Mouse (Mus musculus): ENCODE data around the gene Hist2h2ab.
A peak's percentile ranks its signal among the peaks of the same experiment; 100 is the strongest.
"Not testable (repeated sequence)": the region's sequence is repeated elsewhere in the genome, so short reads cannot be mapped to it uniquely, and the experiment has no call there.

Gene Hist2h2ab

DNA sequence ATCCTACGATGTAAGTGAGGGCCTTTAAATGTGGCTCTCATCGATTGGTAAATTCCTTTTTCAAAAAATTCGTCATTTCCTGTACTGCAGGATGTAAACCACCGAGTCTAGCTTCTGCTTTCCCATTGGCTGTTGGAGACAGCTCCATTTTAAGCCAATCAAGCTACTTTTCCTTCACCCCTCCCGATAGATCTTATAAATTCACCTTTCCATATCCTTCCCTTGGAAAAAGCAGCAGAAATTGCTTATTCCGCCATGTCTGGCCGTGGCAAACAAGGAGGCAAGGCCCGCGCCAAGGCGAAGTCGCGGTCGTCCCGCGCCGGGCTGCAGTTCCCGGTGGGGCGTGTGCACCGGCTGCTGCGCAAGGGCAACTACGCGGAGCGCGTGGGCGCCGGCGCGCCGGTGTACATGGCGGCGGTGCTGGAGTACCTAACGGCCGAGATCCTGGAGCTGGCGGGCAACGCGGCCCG lies at the start of gene Hist2h2ab, which contains the start of gene Bola1:
Gene Hist2h2ab (plus strand): TSS at position 205 of the 470 bp plus-strand sequence.
Gene Bola1 (minus strand): TSS at position 49 of the 470 bp plus-strand sequence.
- DNase-seq (ENCODE audit: low spot score), result peak; percentile 90

DNA sequence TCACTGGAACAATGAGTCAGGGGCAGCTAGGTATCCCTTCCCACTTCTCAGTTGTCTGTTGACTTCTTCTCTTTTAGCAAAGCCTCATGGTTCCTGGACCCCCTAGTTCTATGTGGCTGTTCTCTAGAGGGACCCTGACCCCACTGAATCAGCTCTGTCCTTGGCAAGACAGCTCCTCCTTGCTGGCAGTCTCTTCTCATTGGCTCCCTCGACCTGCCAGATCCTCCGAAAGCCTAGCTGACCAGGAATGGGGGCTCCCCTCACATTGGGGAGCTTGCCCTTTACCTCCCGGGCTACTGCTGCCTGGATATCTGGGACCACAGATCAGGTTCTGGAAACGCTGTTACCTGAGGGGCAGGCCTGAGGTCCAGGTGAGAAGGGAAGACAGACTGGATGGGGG lies 49.4 kb upstream of the Hist2h2ab start:
- DNase-seq (ENCODE audit: low spot score), result no peak

DNA sequence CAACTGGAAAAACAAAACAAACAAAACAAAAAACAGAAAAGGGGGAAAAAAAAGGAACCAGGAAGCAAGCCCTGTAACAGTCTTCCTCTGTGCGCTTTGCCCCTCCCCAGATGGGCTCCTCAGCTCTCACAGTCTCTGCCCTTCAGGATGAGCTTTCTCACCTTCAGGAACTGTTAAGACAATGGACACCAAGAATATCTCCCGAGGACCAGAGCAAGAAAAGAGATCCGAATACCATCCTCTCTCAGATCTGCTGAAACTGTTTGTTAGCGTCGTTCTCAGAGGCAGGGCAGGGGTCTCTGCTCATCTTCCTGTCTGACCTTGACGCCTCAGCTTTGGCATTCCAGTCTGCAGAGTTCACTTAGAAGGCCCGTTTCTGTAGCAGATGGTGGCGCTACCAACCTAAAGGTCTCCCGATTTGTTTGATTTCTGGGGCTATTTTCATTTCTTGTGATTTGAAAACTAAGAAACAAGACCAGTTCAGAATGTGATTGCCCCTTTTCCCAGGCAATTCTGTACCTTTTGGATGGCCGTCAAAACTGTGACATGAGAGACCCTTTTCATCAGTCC lies 48.6 kb upstream of the Hist2h2ab start:
- no peak for DNase-seq (ENCODE audit: low spot score)

- no peak for DNase-seq (ENCODE audit: low spot score)
Measured at GRCm38 (mm10) chr3:96171583-96172196, 48.0 kb upstream of the Hist2h2ab start.

DNA sequence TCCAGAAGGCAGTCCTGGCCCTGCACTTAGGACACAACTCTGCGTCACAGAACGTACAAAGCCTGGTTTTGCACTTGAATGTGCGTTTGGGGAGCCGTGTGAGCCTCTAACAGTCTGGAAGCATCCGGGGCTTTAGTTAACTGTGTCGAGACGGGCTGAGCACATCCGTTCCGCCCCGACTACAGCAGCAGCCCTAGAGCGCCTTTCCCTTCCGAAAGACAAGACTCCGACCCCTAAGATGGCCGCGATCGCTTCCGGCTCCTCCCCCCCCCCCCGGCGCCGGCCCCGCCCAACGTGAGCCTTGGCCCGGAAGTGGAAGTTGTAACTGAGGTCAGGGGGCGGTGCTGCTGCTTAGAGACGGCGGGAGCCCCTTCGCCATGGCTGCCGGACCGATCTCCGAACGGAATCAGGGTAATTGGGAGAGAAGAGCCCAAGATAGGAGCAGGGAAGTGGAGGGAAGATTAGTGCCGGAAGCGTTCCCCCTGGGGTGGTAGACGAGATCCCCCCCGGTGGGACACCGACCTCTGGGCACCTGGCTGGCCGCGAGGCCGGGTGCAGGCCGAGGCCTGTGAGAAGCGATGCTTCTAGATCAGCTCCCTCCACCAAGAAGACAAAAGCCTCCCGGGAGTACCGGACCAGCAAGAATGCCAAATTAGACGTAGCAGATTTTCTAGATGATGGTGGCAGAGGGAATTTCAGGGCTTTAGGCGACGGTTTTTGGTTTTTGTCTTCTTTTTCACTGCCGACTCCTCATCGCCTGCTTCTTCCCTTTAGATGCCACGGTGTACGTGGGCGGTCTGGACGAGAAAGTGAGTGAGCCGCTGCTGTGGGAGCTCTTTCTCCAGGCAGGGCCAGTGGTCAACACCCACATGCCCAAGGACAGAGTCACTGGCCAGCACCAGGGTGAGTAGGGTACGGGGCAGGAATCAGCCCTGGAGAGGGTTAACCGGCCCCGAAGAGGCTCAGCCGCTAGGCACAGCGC lies 47.2 kb upstream of the Hist2h2ab start, which contains the start of gene Sf3b4:
Gene Sf3b4 (plus strand): TSS at position 136 of the 982 bp plus-strand sequence.
- peak; percentile 94 for DNase-seq (ENCODE audit: low spot score)

DNA sequence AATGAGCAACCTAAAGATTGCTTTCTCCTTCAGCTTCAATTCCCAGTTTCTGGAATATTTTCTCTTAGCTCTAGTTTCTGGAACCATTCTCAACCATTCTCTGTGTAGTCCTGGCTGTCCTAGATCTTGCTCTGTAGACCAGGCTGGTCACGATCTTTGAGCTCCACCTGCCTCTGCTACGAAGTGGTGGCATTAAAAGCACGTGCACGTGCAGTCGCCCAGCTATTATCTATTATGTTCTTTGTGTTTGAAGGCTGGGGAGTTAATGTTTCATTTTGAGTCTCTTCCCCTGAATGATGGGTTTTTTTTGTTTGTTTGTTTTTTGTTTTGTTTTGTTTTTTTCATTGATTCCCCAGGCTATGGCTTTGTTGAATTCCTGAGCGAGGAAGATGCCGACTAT lies 46.5 kb upstream of the Hist2h2ab start:
- DNase-seq (ENCODE audit: low spot score), result no peak

DNA sequence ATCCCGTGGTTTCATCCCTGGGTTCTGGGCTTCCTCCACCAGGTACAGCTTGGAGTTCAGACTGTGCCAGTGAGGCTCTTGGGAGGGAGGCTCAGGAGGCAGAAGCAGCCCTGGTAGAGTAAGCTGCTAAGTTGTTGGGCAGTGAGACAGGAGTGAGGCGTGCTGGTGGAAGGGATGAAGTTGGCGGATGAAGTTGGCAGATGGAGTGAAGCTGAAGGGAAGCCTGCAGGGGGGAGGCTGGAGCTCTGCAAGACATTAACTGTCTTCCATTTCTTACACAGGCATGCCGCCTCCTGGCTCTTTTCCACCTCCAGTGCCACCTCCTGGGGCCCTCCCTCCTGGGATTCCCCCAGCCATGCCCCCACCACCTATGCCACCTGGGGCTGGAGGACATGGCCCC lies 45.6 kb upstream of the Hist2h2ab start:
- not testable (repeated sequence) for DNase-seq (ENCODE audit: low spot score)

DNA sequence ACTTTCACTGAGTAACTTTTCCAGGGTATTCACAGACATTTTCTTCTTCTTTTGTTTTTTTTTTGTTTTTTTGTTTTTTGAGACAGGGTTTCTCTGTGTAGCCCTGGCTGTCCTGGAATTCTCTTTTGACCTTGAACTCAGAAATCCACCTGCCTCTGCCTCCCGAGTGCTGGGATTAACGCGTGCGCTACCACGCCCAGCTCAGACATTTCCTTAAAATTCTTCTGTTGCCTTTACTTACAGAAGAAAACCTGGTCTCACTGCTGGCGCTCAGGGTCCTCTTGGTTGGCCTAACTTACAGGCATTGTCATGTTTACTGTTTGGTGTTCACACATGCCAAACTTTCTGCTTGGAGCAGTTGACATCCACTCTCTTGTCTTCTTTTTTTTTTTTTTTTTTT lies 44.4 kb upstream of the Hist2h2ab start:
- DNase-seq (ENCODE audit: low spot score), result no peak

DNA sequence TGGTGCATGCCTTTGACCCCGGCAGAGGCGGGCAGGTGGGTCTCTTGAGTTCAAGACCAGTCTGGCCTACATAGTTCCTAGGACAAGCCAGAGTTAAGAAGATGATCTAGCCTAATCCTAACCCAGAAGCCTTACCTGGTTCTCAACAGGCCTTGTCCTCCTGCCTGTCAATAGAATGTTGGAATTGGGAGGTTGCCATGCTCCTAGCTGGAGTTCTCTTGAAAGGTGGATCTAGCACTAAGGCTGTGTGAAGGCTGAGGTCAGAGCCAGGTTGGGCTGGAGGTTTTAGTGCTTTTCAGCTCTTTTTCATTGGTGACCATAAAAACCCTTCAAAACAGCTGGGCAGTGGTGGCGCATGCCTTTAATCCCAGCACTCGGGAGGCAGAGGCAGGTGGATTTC lies 41.2 kb upstream of the Hist2h2ab start:
- DNase-seq (ENCODE audit: low spot score), result no peak

GRCm38 (mm10) chr3:96178902-96179301 lies 40.8 kb upstream of the Hist2h2ab start:
- no peak for DNase-seq (ENCODE audit: low spot score)

GRCm38 (mm10) chr3:96179531-96179930 lies 40.1 kb upstream of the Hist2h2ab start:
- DNase-seq (ENCODE audit: low spot score), result no peak

DNA sequence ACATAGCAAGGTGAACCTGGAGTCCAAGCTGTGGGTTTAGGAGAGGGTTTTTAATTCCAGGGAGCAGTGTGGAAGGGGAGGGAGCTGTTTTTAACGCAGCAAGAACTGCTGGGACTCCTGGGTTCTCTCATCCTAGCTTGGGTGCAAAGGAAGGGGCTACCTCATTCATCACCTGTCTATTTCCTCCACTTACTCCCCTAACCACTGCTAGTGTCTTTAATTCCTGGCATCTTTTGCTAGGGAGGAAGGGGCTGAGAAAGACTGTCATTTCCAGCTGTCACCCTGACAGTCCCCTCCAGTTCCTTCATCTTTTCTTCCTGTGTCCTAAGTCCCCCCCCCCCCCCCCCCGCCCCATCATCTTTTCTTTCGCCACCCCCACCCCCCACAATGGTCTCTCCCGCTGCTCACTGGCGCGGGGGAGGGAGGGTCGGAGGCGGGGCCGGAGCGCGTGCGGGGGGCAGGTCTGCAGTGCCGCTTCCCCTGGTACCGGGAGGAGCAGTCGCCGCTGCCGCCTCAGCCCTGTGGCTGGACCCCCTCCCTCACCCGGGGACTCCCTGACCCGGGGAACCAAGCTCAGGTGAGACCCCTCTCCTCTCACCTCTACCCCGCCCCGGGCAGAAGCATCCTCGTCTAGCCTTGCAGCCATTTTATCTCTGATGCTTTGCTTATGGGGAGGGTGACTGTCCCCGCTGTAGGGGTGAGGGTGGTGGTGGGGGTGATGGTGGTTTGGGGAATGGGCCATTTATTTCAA lies 38.8 kb upstream of the Hist2h2ab start, which contains the start of gene Sv2a:
Gene Sv2a (plus strand): TSS at position 425 of the 751 bp plus-strand sequence.
- DNase-seq (ENCODE audit: low spot score), result peak; percentile 36

DNA sequence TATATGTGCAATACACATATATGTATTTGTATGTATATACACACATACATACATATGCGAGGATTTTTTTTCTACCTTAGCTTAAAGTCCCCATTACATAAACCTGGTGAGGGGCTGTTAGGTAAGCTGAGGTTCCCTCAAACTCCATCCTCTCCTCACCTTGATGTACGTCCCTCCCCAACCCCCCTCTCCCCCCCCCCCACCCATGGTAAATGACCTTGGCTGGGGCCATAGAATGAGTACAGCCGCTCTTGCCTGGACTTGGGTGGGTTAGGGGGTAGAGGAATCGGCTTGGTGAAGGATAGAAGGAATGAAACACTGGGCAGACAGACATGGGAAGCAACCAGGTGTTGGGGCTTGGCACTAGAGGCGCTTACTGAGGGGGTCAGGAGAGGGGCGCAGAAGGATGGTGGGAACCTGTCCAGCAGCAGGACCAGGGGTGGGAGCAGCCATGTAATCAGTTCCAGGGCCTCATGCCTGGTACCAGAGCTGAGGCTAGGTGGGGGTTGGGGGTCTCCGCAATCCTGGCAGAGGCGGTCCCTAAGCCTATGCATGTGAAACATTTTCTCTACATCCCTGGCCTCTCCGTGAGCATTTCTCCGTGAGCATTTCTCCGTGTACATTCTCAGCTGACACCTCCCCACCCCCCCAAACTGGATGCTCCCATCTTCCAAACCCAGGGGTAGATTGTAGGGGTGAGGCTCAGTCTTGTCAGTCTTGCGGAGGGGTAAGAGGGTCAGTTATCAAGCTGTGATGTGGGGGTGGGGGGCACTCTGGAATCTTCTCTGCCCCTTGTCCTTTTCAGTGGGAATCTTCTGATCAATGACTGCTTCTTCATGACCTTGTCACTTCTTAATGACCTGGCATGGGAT lies 37.9 kb upstream of the Hist2h2ab start:
- no peak for DNase-seq (ENCODE audit: low spot score)

DNA sequence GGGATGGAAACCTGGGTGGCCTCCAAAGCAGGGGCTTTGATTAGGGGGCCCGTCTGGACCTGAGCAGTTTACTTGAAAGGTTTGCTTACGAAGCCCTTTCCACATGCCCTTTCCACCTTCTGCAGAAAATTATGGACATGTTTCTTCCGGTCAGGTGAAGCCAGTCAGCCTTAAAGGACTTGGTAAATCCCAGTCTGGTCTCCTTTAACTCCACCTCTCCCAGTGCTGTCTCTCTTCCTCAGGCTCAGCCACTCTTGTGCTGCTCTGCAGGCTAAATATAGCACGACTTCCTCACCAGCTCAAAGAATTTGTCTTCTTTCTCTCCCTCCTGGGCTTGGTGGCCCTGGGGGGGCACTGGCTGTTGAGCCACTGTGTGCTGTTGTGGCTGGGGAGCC lies 37.3 kb upstream of the Hist2h2ab start:
- no peak for DNase-seq (ENCODE audit: low spot score)

DNA sequence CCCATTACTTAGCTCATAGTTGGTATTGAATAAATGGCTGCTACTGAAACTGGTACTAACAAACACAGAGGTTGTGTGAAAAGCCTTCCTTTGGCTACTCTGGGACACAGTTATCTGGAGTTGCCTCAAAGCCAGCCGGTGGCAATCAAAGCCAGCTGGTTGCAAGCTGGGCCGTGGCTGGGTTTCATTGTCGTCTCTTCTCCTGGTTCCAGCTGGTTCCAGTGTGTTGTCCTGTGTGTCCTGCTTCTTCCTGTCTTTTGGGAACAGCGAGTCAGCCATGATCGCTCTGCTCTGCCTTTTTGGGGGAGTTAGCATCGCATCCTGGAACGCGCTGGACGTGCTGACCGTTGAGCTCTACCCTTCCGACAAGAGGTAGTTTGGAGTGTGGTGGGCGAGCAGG lies 26.7 kb upstream of the Hist2h2ab start:
- DNase-seq (ENCODE audit: low spot score), result no peak

GRCm38 (mm10) chr3:96194966-96195365 lies 24.7 kb upstream of the Hist2h2ab start:
- DNase-seq (ENCODE audit: low spot score), result no peak

DNA sequence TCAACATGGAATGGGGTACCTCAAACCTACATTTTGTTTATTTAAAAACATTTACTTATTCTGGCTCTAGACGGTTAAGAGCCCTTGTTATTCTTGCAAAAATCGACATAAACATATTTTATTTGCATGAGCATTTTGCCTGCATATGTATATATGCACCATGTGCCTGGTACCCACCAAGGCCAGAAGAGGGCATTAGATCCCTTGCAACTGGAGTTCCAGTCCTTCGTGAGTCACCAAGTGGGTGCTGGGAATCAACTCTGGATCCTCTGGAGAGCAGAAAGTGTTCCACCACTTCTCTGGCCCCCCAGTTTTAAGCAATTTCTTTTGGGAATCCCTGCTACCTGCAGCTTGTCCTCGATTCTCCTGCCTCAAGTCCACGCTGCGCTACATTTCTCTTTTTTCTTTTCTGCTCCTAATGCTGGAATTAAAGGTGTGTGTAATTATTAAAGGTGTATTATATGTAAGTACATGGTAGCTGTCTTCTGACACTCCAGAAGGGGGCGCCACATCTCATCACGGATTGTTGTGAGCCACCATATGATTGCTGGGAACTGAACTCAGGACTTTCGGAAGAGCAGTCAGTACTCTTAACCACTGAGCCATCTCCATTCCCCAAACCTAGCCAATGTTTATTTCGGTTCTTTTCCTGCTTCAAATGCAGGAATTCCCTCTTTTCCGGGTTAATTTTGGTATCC lies 23.9 kb upstream of the Hist2h2ab start:
- DNase-seq (ENCODE audit: low spot score), result no peak

DNA sequence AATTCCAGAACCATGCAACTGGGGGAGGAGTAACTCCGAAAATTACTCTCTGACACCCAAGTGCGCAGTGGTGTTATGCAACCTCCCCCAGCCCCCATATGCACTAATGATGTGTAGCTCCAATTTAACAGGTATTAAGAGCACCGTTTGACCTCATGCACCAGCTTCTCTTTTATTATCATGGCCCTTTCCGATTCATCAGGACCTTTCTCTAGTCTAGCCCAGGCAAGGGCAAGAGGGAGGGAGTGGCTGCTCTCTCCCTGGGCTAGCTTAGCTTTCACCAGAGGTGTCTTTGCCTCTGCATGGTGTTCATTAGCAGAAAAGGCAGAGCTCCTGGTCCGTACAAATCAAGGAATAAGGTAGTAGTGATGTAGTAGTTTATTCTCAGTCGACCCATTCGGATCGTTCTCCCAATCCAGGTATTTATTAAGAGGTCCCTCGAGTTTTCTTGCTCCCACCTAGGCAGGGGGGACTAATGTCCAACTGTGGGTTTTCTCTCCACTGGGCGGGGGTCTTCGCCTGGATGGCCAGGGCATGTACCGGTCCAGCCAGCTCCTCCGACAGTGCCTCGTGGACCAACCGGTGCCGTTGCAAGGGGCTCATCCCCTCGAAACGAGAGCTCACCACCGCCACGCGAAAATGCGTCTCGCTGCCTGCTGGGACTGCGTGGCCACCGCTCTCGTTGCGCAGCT lies 23.1 kb upstream of the Hist2h2ab start:
- DNase-seq (ENCODE audit: low spot score), result no peak

DNA sequence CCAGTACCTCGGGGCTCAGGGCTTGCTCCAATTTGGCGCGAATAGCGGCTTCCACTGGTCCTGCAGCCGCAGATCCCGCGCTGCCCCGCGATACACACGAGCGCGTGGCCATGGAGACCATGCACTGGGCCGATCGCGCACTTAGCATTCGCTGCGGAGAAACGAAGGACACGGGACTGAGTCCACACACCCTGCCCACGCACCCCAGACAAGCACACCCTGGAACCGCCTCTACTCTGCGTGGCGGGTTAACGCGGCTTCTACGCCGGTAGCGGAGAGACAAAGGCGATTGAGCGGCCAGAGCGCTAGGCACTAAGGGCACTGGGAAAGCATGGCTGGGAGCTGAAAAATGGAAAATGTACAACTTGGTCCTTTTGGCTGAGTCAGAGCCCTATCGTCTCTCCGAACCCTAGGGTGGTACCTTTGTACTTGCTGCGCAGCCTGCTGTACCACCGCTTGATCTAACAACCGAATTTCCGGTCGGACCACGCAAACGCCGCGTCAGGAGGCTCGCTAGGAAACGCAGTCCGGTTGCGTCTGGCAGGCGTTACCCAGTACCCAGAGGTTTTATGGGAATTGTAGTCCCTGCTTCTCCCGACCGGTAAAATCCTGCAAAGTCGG lies 22.4 kb upstream of the Hist2h2ab start:
- DNase-seq (ENCODE audit: low spot score), result peak; percentile 97

Measured in embryo, embryonic 10 days (tissue).